Mouse (Mus musculus) right cerebral cortex, adult 18-20 months (tissue): ENCODE results near the gene Nkg7.

Source experiments
- DNase-seq: peaks from one replicate; pipeline ENCODE4 v3.0.0; 2022; ENCODE audit warnings: mixed read lengths

The Nkg7 gene

DNA sequence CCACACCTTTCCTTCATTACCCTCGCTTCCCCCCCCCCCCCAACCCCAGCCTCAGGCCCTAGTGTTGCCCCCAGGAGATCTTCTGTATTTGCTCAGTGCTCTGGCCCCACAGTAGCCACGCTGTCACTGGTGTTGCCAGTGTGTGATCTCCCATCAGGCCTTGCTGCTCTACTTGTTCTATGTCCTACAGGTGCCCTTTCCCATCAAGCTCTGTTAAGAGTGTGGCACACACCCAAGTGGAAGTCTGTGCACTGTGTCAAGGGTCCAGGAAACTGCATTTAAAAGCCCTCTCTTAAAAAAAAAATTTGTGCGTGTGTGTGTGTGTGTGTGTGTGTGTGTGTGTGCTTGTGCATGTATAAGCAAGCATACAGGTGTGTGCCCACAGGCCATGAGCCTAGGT lies 11.4 kb downstream of the Nkg7 start:
- no peak for DNase-seq

DNA sequence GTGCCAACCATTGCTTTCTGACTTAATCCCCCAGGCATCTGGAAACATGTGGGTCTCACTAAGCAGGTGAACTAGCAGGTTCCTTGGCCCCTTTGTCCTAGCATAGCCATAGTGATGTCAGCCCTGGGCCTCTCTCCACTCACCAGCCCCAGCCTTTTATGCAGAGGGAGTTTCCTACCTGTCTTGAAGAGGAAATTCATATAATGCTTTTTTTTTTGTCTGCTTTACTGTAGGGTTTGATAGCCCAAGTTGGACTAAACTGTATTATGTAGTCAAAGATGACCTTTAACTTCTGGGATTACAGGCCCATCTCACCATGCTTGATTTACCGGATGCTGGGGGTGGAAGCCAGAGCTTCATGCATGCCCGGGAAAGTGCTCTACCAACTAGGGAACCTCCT lies 12.9 kb downstream of the Nkg7 start:
- no peak for DNase-seq

DNA sequence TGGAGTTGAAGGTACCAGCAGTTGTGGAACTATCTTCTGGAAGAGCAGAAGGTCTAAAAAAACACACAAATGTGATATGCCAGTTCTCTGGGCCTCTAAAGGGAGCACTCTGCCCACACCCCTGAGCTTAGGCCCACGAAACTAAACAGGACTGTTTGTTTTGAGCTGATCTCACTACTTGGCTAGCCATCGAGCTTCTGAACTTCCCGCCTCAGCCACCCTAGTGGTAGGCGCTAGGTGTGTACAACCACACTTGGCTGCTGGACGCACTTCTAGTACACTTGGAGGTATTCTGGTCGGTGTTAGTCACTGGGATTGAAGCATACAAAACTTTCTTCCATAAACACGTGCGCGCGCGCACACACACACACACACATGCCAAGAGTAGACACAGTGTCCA lies 14.9 kb downstream of the Nkg7 start:
- no peak for DNase-seq

DNA sequence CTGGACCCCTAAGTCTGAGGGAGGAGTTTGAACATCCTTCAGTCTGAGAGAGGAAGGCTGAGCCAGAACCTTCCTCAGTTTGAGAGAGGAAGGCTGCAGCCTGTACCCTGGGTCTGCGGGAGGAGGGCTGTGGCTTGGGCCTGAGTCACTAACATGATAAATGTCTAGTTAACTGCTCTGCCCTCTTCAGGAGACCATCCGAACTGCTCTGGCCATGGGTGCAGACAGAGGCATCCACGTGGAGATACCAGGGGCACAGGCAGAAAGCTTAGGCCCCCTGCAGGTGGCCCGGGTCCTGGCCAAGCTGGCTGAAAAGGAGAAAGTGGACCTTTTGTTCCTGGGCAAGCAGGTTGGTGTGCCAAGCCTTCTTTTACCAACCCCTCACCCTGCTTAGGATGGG lies 15.7 kb downstream of the Nkg7 start:
- DNase-seq, result no peak

DNA sequence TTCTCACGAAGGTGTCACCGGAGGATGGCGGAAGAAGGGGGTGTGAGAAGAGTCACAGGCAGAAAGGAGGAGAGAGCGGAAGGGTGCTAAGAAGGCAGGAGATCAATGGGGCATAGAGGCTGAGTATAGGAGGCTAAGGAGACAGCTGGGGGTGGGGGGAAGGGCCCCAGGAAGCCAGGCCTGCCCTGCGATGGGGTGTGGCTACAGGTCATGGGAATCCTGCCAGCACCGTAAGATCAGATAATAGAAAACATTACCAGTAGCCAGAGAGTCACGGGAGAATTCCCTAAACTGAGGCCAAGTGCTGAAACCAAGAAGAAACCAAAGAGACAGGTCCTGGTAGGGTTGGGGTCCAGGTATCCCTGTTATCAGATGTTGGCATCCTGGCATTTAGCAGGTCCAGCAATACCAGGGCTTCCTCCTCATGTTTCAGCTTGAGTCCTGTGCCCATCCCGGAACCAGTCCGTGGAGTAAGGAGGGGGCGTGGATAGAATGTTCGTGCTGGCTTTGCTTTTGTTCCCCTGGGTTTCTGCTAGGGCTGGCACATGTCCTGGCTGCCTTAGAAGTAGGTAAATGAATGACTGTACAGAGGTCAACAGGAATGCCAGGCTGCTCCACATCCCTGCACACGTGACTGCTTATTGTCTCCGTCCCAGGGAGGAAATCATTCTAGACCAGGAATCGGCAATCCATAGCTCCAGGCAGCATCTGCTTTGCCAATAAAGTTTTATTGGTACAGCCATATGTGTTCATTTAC lies 16.9 kb downstream of the Nkg7 start:
- no peak for DNase-seq

DNA sequence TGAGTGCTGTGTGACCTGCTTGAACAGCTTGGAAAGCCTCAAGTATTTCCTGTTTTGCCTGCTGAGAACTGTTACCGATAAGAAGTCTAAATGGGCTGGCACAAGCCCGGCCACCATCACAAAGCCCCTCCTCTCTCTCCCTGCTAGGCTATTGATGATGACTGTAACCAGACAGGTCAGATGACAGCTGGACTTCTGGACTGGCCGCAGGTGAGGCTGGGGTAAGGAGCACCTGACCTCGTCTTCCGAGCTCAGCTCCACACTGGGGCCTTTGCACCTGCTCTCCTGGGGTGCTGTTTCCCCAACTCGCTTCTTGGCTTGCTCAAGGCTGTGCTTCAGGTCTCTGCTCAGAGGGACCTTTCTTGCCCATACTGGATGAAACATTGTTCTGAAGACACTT lies 17.5 kb downstream of the Nkg7 start:
- no peak for DNase-seq

DNA sequence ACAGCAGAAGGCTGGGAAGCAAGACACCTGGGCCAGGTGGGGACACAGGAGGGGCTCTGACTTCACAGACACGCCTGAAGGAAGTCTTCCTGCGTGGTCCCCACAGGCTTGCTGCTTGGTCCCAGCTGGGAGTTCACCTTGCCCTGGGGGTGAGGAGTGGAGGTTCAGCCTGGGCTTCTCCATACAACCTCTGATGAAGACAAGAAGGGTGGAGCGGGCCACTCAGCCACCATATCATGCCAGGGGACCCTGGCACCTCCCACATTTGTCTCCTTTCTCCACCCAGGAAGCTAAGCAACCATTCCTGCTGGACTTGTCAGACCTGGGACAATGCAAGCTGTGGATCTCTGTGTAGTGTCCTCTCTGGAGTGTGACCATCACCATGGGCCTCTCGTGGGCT lies 26.0 kb downstream of the Nkg7 start, which contains the start of gene Vsig10l:
Gene Vsig10l, plus strand, starts transcription at position 301 of the 400 bp plus-strand sequence.
- DNase-seq, result no peak

DNA sequence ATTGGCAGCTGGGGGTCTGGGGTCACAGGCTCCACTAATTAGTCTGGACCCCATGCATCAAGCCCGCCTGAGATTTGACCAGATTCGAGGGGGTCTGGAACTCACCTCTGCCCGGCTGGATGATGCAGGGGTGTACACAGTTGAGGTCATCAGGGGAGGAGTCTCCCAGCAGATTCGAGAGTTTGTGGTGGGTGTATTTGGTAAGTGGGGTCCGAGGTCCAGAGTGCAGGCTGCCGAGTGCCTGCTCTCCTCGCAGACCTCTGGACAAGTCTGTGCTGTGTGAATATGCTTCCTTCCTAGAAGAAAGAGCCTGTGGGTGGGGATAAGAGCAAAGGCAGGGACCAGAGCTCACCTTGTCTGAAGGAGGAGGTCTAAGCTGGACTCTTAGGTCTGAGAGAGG lies 27.1 kb downstream of the Nkg7 start:
- DNase-seq, result no peak

DNA sequence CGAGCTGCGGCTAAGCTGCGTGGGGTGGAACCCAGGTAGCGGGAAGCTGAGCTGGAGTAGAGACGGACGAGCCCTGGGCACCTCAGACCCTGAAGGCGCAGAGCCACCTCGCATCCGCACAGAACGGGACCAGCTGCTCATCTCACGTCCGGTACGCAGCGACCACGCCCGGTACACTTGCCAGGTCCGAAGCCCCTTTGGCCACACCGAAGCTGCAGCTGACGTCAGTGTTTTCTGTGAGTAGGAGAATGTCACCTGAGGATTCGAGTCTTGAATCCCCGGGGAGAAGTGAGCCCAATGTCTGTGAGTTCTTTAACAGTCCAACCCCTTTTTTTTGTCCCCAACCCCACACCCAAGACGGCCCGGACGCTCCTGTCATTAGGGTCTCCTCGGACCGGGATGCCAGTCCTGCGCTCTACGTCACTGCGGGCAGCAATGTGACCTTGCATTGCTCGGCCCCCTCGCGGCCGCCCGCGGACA lies 28.0 kb downstream of the Nkg7 start:
- no peak for DNase-seq

DNA sequence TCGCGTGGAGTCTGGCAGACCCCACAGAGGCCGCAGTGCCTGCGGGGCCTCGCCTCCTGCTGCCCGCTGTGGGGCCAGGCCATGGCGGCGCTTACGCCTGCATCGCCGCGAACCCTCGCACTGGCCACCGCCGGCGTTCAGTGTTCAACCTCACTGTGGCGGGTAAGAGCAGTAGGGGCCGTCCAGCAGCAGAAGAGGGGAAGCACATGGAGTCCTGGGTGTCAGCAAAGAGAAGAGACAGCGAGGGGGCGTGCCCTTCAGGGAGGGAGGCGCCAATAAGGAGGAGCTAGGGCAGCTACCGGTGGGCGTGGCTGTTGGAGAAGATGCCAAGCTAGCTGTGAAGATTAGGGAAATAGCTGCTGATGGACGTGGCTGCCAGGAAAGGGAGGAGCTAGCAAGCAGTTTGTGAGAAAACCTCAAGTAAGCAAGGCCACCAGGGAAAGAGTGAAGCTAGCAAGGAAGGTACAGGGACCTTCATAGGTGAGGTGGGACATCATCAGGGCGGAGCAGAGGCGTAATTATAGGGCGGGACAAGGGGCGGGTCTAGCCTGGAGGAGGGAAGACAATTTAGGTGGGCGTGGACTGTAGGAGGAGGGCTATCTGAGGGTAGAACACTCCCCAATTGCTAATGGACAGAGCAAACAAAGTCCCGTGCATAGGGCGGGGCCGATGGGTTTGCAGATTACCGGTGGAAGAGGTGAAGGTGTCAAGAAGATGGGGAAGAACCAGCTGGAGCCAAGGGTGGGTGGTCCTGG lies 28.6 kb downstream of the Nkg7 start:
- peak; percentile 75 for DNase-seq

DNA sequence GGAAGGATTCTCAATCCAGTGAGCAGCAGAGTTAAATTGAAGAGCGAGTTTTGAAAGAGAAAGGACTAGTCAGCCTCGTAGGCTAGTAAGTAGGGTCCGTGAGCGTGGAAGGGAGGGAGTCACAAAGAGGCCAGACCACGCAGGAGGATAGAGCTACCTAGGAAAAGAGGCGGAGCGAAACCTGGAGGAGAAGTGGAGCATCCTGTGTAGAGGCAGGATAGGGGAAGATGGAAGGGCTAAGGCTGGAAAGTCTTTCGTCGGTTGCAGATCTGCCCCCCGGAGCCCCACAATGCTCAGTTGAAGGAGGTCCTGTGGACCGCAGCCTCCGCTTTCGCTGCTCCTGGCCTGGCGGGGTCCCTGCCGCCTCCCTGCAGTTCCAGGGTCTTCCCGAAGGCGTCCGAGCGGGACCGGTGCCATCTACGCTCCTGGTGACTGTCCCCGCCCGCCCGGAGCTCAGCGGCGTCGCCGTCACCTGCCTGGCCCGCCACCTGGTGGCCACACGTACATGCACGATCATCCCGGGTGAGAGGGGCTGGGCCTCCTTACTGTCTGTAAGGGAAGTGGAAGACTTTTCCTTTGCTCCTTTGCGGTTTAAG lies 29.3 kb downstream of the Nkg7 start:
- peak; percentile 78 for DNase-seq

DNA sequence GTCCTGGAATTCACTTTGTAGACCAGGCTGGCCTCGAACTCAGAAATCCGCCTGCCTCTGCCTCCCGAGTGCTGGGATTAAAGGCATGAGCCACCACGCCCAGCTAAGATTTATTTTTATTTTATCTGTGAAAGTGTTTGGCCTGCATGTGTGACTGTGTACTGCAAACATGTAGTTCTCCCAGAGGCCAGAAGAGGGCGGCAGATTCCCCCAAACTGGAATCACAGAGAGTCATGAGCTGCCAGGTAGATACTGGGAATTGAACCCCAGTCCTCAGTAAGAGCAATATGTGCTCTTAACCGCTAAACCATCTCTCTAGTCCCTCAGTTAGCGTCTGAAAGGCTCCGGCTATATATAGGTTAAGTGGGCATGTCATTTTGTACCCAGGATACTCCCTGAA lies 33.5 kb downstream of the Nkg7 start:
- DNase-seq, result no peak

DNA sequence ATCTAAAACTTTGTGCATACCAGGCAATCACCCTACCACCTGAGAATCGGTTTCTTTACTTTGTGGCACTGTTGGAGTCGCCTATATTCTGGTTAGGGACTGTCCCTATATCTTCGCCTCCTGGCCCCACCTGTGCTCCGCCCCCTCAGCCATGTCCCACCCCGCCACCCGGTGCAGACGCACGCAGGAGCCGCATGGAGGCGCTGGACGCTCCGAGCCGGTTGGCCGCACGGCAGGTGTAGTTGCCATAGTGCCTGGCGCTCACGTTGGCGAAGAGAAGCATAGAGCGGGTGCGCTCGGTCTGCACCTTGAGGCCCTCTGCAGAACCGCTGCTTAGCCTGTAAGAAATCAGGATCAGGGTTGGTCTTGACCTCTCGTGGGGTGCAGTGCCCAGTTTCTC lies 38.8 kb downstream of the Nkg7 start:
- DNase-seq, result no peak

DNA sequence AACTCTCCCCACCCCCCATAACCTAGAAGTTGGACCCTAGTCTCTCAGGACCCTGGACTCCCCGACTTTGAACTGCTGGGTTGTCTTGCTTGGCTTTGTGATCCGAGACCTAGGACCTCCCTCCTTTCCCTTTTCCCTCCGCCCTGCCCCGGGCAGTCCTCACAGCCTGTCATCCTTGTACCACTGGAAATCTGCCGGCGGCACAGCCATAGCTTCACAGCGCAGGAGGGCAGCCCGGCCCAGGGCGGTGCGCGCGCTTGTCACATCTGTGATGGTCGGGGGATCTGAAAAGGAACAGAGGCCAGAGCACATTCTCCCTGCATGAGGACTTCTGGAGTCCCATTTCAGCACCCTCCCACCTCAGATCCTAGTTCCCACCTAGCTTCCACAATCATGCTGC lies 39.5 kb downstream of the Nkg7 start:
- DNase-seq, result no peak

DNA sequence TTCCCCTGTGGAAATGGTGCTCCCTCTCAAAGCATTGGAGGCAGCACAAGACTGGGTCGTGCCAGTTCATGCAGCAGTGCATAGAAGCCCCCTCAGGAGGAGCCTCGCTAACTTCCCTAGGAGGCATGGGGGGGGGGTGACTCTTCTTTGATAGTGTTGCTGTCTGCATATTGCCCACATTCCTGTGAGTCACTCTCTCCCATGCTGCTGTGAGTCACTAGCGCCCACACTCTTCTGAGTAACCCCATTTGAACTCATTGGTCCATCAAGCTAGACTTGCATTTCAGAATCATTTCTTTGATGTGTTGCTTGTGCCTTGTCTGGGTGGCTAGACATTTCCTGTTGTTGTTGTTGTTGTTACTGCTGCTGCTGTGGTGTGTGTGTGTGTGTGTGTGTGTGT lies 44.3 kb downstream of the Nkg7 start:
- peak; percentile 87 for DNase-seq

DNA sequence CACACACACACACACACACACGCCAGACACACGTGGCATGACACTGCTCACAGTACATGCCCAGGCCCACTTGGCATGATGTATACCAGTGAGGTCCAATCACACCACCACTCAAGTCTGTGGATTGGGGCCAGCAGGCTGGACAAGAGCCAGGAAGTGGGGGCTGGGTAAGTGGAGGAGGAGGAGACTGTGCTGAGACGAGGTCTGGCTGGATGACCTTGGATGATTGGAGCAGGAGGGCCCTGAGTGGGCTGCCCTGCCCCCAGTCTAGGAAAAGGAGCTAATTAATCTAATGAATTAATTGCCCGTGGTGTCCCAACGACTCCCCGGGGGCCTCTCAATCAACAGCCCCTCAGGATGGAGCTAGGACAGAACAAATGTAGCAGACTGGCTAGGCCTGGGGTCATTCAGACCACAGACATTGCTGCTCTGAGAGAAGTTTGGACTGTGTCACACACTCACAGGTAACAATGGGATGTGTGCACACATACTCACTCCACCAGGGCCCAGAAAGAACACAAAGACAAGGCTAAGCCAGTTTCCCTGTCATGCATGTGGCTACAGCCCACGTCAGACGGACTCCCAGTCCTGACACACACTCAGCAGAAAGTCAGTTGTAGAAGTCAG lies 45.3 kb downstream of the Nkg7 start:
- no peak for DNase-seq

DNA sequence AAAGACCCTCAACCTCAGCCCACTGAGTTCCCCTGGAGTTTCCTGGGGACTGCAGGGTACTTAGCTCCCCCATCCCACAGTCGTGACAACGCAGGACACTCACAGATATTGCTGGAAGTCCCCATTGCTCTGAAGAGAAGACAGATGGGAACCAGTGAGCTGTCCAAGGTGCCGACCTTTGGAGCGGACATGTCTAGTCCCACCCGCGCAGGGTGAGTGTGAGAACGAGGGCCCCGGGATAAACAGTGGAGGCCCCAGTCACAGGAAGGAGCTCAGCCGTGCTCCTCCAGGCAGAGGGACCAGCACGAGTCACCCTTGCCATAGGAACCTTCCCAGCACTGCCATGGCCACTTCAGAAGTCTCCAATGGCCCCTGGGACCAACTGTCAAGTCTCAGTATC lies 46.4 kb downstream of the Nkg7 start:
- DNase-seq, result no peak
